Mouse (Mus musculus) activated CD4-positive, CD25-positive, alpha-beta regulatory T cell, adult 4 months (primary cell): ENCODE measurements around the gene Lrrc8d. TPM values are rescaled to one million over a fixed set of nuclear protein-coding genes. Genes with fewer than 3 reads are reported as not detected.

ENCODE experiments used
- ATAC-seq: one replicate; pipeline ENCODE4 v1.8.0; 2017
- polyA plus RNA-seq, 2 experiments: library from polyadenylated mRNA; unstranded; fragments of 100-300 nt; shearing (Covaris generic); gene quantifications; one replicate each; pipeline ENCODE4 v1.2.1; 2017

Gene Lrrc8d
- polyA plus RNA-seq, 2 experiments from 2014 or later = 16.9 to 23.7 TPM

- no peak for ATAC-seq
These were observed 118.6 kb downstream of the Lrrc8d start for GRCm38 (mm10) chr5:105818411-105818810.

- no peak for ATAC-seq
These were observed 121.6 kb downstream of the Lrrc8d start for GRCm38 (mm10) chr5:105821390-105821789.

GRCm38 (mm10) chr5:105822521-105823498 lies 123.0 kb downstream of the Lrrc8d start:
- no peak for ATAC-seq

- no peak for ATAC-seq
These were observed 124.5 kb downstream of the Lrrc8d start for GRCm38 (mm10) chr5:105824282-105824681.

- ATAC-seq = no peak
These were observed 125.1 kb downstream of the Lrrc8d start for GRCm38 (mm10) chr5:105824827-105825226.

GRCm38 (mm10) chr5:105826916-105827510 lies 127.2 kb downstream of the Lrrc8d start:
- no peak for ATAC-seq

GRCm38 (mm10) chr5:105828050-105828449 lies 128.3 kb downstream of the Lrrc8d start:
- ATAC-seq = no peak

GRCm38 (mm10) chr5:105829008-105829586 lies 129.3 kb downstream of the Lrrc8d start:
- ATAC-seq = no peak

- no peak for ATAC-seq
These were observed 132.4 kb downstream of the Lrrc8d start for GRCm38 (mm10) chr5:105832140-105832539.

GRCm38 (mm10) chr5:105833923-105834322 lies 134.2 kb downstream of the Lrrc8d start:
- ATAC-seq = no peak

- ATAC-seq = no peak
These were observed 136.2 kb downstream of the Lrrc8d start for GRCm38 (mm10) chr5:105836006-105836405.

- ATAC-seq = peak; percentile 69
These were observed 140.1 kb downstream of the Lrrc8d start for GRCm38 (mm10) chr5:105839740-105840310.

- ATAC-seq = no peak
These were observed 144.4 kb downstream of the Lrrc8d start for GRCm38 (mm10) chr5:105844044-105844753.

- ATAC-seq = no peak
These were observed 145.3 kb downstream of the Lrrc8d start for GRCm38 (mm10) chr5:105845041-105845440.

GRCm38 (mm10) chr5:105847726-105848125 lies 148.0 kb downstream of the Lrrc8d start:
- ATAC-seq = no peak

GRCm38 (mm10) chr5:105849222-105849621 lies 149.5 kb downstream of the Lrrc8d start:
- peak; percentile 80 for ATAC-seq

GRCm38 (mm10) chr5:105849643-105850042 lies 149.9 kb downstream of the Lrrc8d start:
- ATAC-seq = no peak

- ATAC-seq = no peak
These were observed 153.5 kb downstream of the Lrrc8d start for GRCm38 (mm10) chr5:105853271-105853670.

GRCm38 (mm10) chr5:105857486-105857885 lies 157.7 kb downstream of the Lrrc8d start:
- no peak for ATAC-seq

GRCm38 (mm10) chr5:105858754-105859694 lies 159.3 kb downstream of the Lrrc8d start:
- peak; percentile 36 for ATAC-seq
